Mouse (Mus musculus): ENCODE results near the gene Lrp2bp. TPM values are rescaled to one million over a fixed set of nuclear protein-coding genes. Genes with fewer than 3 reads are reported as not detected.

Gene Lrp2bp
- polyA plus RNA-seq (2012; rRNA removed) = 0.08 TPM in 1 of 2 replicates, not detected in the other

GRCm38 (mm10) chr8:45999138-45999783, at the start of gene Lrp2bp:
Lrp2bp (plus strand) TSS chr8:45999303.
- peak within 1 kb of the TSS; percentile 74 for H3K4me3 ChIP-seq (ENCODE audit: control insufficient read depth, insufficient read depth, low read length)
- no peaks in the 10 kb centered on the region for H3K27me3 ChIP-seq (ENCODE audit: control insufficient read depth, insufficient read depth, low read length)
- H3K36me3 ChIP-seq (ENCODE audit: control insufficient read depth, insufficient read depth, low read length) = peaks cover 15% of the 10 kb centered on the region; the same call in 1 of the 2 replicates
- 15% methylated on average over 22 of the region's 22 CpGs for WGBS
- H3K27ac ChIP-seq (ENCODE audit: control insufficient read depth, insufficient read depth, low read length) = peak within 1 kb of the TSS; percentile 84
- DNase-seq = peak; percentile 25
- no peak for TF ChIP-seq POLR2A (IDR thresholded peaks at IDR 0.05; ENCODE audit: control insufficient read depth, extremely low read depth, insufficient read depth, low read length, poor library complexity)
- no peak for TF ChIP-seq CTCF (IDR thresholded peaks at IDR 0.05; ENCODE audit: borderline replicate concordance, control insufficient read depth, extremely low read depth, insufficient read depth, low read length, poor library complexity)
- H3K4me1 ChIP-seq (replicated peaks; ENCODE audit: control insufficient read depth, insufficient read depth, low read length) = peaks cover 5% of the 10 kb centered on the region

GRCm38 (mm10) chr8:45950622-45951021, 48.5 kb upstream of the Lrp2bp start:
- DNase-seq = no peak
- Histone ChIP-seq H3K27me3 (ENCODE audit: control insufficient read depth, insufficient read depth, low read length) (no peaks in the 10 kb centered on the region), H3K27ac (ENCODE audit: control insufficient read depth, insufficient read depth, low read length) (no peak overlapping the region), H3K4me1 (replicated peaks; ENCODE audit: control insufficient read depth, insufficient read depth, low read length) (no peaks in the 10 kb centered on the region), H3K4me3 (ENCODE audit: control insufficient read depth, insufficient read depth, low read length) (no peak overlapping the region), H3K36me3 (ENCODE audit: control insufficient read depth, insufficient read depth, low read length) (no peaks in the 10 kb centered on the region)
- 77% methylated on average over 2 of the region's 2 CpGs for WGBS
- no peak for TF ChIP-seq CTCF (IDR thresholded peaks at IDR 0.05; ENCODE audit: borderline replicate concordance, control insufficient read depth, extremely low read depth, insufficient read depth, low read length, poor library complexity)
- no peak for TF ChIP-seq POLR2A (IDR thresholded peaks at IDR 0.05; ENCODE audit: control insufficient read depth, extremely low read depth, insufficient read depth, low read length, poor library complexity)

- Histone ChIP-seq H3K27ac (ENCODE audit: control insufficient read depth, insufficient read depth, low read length) (no peak overlapping the region), H3K36me3 (ENCODE audit: control insufficient read depth, insufficient read depth, low read length) (no peaks in the 10 kb centered on the region), H3K4me3 (ENCODE audit: control insufficient read depth, insufficient read depth, low read length) (no peak overlapping the region), H3K4me1 (replicated peaks; ENCODE audit: control insufficient read depth, insufficient read depth, low read length) (peaks cover 4% of the 10 kb centered on the region), H3K27me3 (ENCODE audit: control insufficient read depth, insufficient read depth, low read length) (no peaks in the 10 kb centered on the region)
- no peak for DNase-seq
- 98% methylated on average over 12 of the region's 12 CpGs for WGBS
- TF ChIP-seq CTCF (IDR thresholded peaks at IDR 0.05; ENCODE audit: borderline replicate concordance, control insufficient read depth, extremely low read depth, insufficient read depth, low read length, poor library complexity) = peak; percentile 31; the same call in 1 of the 2 replicates
- no peak for TF ChIP-seq POLR2A (IDR thresholded peaks at IDR 0.05; ENCODE audit: control insufficient read depth, extremely low read depth, insufficient read depth, low read length, poor library complexity)
These were observed 28.2 kb upstream of the Lrp2bp start for GRCm38 (mm10) chr8:45970894-45971293.

GRCm38 (mm10) chr8:45973988-45974505, 25.1 kb upstream of the Lrp2bp start:
- DNase-seq = no peak
- Histone ChIP-seq H3K4me3 (ENCODE audit: control insufficient read depth, insufficient read depth, low read length) (no peak overlapping the region), H3K36me3 (ENCODE audit: control insufficient read depth, insufficient read depth, low read length) (no peaks in the 10 kb centered on the region), H3K27me3 (ENCODE audit: control insufficient read depth, insufficient read depth, low read length) (no peaks in the 10 kb centered on the region), H3K4me1 (replicated peaks; ENCODE audit: control insufficient read depth, insufficient read depth, low read length) (peaks cover 7% of the 10 kb centered on the region), H3K27ac (ENCODE audit: control insufficient read depth, insufficient read depth, low read length) (no peak overlapping the region)
- 81% methylated on average over 8 of the region's 8 CpGs for WGBS
- no peak for TF ChIP-seq POLR2A (IDR thresholded peaks at IDR 0.05; ENCODE audit: control insufficient read depth, extremely low read depth, insufficient read depth, low read length, poor library complexity)
- no peak for TF ChIP-seq CTCF (IDR thresholded peaks at IDR 0.05; ENCODE audit: borderline replicate concordance, control insufficient read depth, extremely low read depth, insufficient read depth, low read length, poor library complexity)

- Histone ChIP-seq H3K4me3 (ENCODE audit: control insufficient read depth, insufficient read depth, low read length) (peak within 1 kb of the TSS; percentile 66), H3K27me3 (ENCODE audit: control insufficient read depth, insufficient read depth, low read length) (no peaks in the 10 kb centered on the region), H3K27ac (ENCODE audit: control insufficient read depth, insufficient read depth, low read length) (no peak within 1 kb of the TSS), H3K36me3 (ENCODE audit: control insufficient read depth, insufficient read depth, low read length) (no peaks in the 10 kb centered on the region), H3K4me1 (replicated peaks; ENCODE audit: control insufficient read depth, insufficient read depth, low read length) (peaks cover 7% of the 10 kb centered on the region)
- WGBS = under 1% methylated on average over 57 of the region's 57 CpGs
- TF ChIP-seq POLR2A (IDR thresholded peaks at IDR 0.05; ENCODE audit: control insufficient read depth, extremely low read depth, insufficient read depth, low read length, poor library complexity) (peak; percentile 32; the same call in 1 of the 2 replicates), CTCF (IDR thresholded peaks at IDR 0.05; ENCODE audit: borderline replicate concordance, control insufficient read depth, extremely low read depth, insufficient read depth, low read length, poor library complexity) (peak; percentile 64; the same call in 1 of the 2 replicates)
- peak; percentile 97 for DNase-seq
These were observed 23.8 kb upstream of the Lrp2bp start, which contains the start of the genes 1700029J07Rik and Ufsp2 for GRCm38 (mm10) chr8:45975126-45975836. 1700029J07Rik (minus strand) TSS chr8:45975252. Ufsp2 (plus strand) TSS chr8:45975528.

- WGBS = 36% methylated on average over 11 of the region's 11 CpGs
- Histone ChIP-seq H3K27me3 (ENCODE audit: control insufficient read depth, insufficient read depth, low read length) (no peaks in the 10 kb centered on the region), H3K27ac (ENCODE audit: control insufficient read depth, insufficient read depth, low read length) (no peak overlapping the region), H3K4me3 (ENCODE audit: control insufficient read depth, insufficient read depth, low read length) (peak overlapping the region; percentile 66), H3K36me3 (ENCODE audit: control insufficient read depth, insufficient read depth, low read length) (0 out of 2 replicates have a peak, but pooled peaks cover 3% of the 10 kb centered on the region), H3K4me1 (replicated peaks; ENCODE audit: control insufficient read depth, insufficient read depth, low read length) (peaks cover 7% of the 10 kb centered on the region)
- DNase-seq = no peak
- TF ChIP-seq CTCF (IDR thresholded peaks at IDR 0.05; ENCODE audit: borderline replicate concordance, control insufficient read depth, extremely low read depth, insufficient read depth, low read length, poor library complexity) (no peak), POLR2A (IDR thresholded peaks at IDR 0.05; ENCODE audit: control insufficient read depth, extremely low read depth, insufficient read depth, low read length, poor library complexity) (no peak)
These were observed 23.1 kb upstream of the Lrp2bp start for GRCm38 (mm10) chr8:45975837-45976468.
